Mouse (Mus musculus) retina, postnatal 1 day (tissue): ENCODE measurements around the gene Rftn1.

ENCODE experiments used
- DNase-seq: peaks from one replicate; pipeline ENCODE4 v3.0.0-alpha.2; 2012

Rftn1 gene

GRCm38 (mm10) chr17:50020211-50021001 is 170.1 kb downstream of the Rftn1 start:
- DNase-seq = peak; percentile 83

DNA sequence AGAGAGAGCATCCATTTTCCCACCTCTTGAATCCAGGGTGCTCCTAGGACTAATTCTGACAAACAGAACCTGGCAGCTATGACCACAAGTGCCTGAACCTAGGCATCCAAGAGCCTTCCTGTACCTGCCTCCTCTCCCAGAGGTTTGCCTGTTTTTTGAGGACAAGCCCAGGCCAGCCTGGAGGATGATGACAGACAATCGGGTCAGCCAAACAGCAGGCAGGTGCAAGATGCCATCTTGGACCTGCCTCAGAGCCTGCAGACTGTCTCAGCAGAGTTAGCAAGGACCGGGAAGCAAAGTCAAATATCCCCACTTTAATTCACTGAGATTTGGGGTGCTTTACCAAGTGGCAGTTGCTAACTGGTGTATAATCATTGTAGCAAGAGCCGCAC is 170.7 kb downstream of the Rftn1 start:
- DNase-seq = peak; percentile 52

GRCm38 (mm10) chr17:50019090-50019489 is 171.4 kb downstream of the Rftn1 start:
- peak; percentile 67 for DNase-seq

- DNase-seq = no peak
These were observed 175.8 kb downstream of the Rftn1 start for GRCm38 (mm10) chr17:50014708-50015107.

GRCm38 (mm10) chr17:50013848-50014247 is 176.6 kb downstream of the Rftn1 start:
- DNase-seq = no peak

GRCm38 (mm10) chr17:50010096-50010495 is 180.4 kb downstream of the Rftn1 start:
- peak; percentile 29 for DNase-seq

GRCm38 (mm10) chr17:50006721-50007351 is 183.6 kb downstream of the Rftn1 start:
- DNase-seq = peak; percentile 88

GRCm38 (mm10) chr17:50006338-50006720 is 184.1 kb downstream of the Rftn1 start:
- no peak for DNase-seq

DNA sequence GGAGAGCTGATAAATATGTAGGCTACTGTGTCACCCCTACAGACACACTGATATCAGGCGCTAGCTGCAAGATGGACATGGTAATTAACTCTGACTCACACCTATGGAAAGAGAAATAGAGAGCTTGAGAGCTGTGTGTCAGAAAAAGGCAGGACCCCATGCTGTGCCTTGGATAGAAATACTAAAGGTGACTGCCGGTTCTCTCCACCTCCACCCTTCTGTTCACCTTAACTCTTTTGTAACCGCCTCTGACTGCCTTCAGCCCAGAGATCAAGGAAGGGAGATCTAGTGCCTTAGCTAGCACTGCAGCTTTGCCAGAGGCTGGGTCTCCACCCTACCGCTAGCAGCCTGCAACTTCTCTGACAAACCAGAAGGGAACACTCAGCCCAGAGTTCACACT is 187.3 kb downstream of the Rftn1 start:
- DNase-seq = no peak

DNA sequence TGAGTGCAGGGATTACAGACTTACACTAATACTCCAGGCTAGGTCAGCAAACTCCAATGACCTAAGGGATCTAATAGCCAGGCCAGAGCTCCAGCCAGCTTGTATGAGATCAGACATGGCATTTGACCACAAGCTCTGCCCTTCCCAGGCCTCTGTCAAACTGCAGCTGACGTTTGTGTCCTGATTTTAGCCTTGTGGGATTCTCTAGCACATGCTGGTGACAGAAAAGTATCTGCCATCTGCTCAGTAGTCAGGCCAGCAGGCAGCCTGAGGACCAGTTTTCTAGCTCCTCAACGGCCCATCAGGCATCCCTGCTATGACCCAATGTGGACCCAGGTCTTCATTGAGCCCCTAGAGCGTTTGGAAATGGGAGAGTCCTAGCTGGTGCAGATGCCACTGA is 188.3 kb downstream of the Rftn1 start:
- peak; percentile 64 for DNase-seq

DNA sequence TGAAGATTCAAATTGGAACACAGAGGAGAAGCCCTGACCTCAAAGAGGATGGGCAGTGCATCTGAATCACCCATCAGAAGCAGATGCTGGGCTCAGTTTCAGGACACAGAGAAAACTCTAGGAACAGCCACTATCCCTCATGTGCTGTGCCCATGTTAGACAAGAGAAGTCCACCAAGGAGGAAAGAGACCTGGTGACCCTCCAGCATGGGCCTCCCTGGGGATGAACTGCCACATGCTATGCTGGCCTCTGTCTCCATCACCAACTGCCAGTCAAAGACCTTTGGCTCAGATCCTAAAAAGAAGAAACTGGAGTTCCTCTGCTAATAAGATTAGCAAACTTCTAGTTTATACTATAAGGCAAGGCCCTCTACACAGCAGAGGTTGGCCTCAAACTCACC is 188.7 kb downstream of the Rftn1 start:
- DNase-seq = no peak

DNA sequence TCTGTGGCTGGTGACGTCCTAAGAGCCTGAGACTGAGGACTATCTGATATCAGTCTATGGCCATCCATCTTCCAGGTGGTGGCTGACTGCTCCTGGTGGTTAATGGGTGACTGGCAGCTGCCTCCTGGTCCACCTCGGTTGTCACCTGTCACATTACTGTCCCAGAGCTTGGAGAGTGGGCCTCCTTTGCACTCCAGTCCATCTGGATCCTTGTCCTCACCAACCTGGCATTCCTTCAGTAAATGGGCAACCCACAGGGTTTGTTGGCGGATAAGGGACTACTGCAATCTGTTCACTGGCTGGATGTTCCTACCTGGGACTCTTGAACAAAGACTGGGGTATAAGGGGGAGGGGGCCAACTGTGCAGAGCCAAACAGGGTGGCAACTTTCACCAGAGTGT is 189.9 kb downstream of the Rftn1 start:
- no peak for DNase-seq

- no peak for DNase-seq
These were observed 193.8 kb downstream of the Rftn1 start for GRCm38 (mm10) chr17:49996626-49997152.

- no peak for DNase-seq
These were observed 194.4 kb downstream of the Rftn1 start for GRCm38 (mm10) chr17:49996097-49996496.

- DNase-seq = no peak
These were observed 195.2 kb downstream of the Rftn1 start for GRCm38 (mm10) chr17:49995226-49995625.

- no peak for DNase-seq
These were observed 196.8 kb downstream of the Rftn1 start for GRCm38 (mm10) chr17:49993631-49994030.

- DNase-seq = no peak
These were observed 197.6 kb downstream of the Rftn1 start for GRCm38 (mm10) chr17:49992625-49993603.

DNA sequence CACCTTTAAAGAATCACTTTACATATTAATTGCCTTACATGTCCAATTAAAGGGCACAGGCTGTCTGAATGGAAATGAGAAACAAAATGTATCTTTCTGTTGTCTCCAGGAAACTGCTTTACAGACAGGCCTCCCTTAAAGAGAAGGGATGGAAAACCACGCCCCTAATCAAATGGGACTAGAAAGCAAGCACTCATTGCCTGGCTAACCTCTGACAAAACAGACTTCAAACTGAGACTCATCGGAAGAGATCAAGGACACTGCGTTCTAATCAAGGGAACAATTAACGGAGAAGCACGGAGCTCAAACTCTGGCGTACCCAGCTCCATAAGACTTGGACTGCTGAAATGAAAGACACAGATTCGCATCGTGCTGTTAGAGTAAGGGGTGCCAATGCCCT is 200.9 kb downstream of the Rftn1 start:
- peak; percentile 32 for DNase-seq

DNA sequence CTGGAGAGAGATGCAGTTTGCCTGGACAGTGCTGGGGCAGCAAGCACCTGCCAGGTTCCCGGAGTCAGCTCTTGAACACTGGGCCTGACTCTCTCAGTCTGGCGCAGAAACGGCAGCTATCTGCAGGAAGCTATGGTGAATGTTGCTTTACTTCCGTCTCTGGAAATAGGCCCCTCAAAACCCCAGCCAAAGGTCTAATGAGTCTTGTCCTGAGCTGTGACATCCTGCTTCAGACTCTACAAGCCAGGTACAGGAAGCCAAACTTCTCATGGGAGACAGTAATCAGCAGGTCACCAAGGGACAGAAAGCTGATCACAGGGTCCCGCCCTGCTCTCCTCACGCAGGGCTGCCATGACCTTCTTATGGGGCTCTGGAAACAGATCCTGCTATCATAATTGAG is 203.4 kb downstream of the Rftn1 start:
- no peak for DNase-seq

GRCm38 (mm10) chr17:49983478-49983877 is 207.0 kb downstream of the Rftn1 start:
- DNase-seq = no peak

DNA sequence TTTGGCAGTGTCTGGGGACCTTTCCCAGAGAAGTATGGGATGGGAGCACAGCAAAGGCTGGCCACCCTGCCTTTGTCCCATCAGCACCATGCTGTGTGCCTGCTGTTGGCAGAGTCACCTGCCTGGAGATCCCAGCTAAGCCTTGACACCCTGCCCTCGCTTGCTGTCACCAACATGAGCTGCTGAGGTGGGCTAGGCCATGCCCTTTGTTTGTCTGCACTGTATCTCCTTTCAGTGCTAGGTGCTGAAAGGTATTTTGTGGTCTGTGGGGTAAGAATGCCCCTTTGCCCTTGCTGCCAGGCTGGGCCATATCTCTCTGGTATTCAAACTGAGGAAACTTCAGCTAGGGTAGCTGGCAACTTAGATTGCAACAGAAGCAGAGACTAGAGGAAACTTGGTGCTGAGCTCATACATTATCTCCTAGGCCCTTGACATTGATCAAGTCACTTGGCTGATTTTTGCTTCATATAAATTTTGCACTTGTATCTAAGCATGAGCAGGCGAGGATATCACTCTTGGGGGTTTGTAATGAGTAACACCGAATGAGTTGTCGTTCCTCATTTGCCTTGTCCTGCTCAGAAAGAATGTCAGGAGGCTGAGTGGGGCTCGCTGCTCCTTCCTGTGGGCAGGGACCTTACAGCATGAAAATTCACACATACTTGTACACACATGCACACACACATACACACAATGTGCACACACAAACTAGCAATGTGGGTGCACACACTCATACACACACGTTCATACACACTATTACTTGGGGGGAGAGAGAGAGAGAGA is 207.7 kb downstream of the Rftn1 start:
- no peak for DNase-seq

GRCm38 (mm10) chr17:49981591-49981990 is 208.9 kb downstream of the Rftn1 start:
- DNase-seq = peak; percentile 36
